Comparison of ENCODE assay signal across 10 mouse cellular contexts in genomic region chr19:34598341-34598740, GRCm38 (mm10). TPM values are rescaled to one million over a fixed set of nuclear protein-coding genes. Genes with fewer than 3 reads are reported as not detected.
DNase-seq lines count a peak whose midpoint lies in the region; ATAC-seq and TF ChIP-seq lines count a peak whose summit lies in the region.
"Had no signal": no experiment of that assay in that cellular context is flagged by ENCODE, and none has a peak within 500 bp of the region (broad histone marks: within the 10 kb centered on the region; RNA-seq: fewer than 3 reads in every experiment).

No protein-coding gene starts in this region.

- no peak overlapping the region for H3K27ac ChIP-seq in kidney, adult 2 months (ENCODE audit: insufficient read depth, low read depth, low read length)
- H3K27ac ChIP-seq: kidney, postnatal 0 days; neural tube, embryonic 13.5 days had no signal

- no peak for TF ChIP-seq POLR2A in kidney, adult 2 months (IDR thresholded peaks at IDR 0.05; ENCODE audit: low read depth, low read length)

- ATAC-seq in inflammation-experienced regulatory T-cells, adult 6 months, result no peak

- H3K4me1 ChIP-seq in kidney, adult 2 months (ENCODE audit: control insufficient read depth, insufficient read depth, low read length), result peaks cover 4% of the 10 kb centered on the region; the same call in 1 of the 2 replicates
- H3K4me1 ChIP-seq: neural tube, embryonic 13.5 days had no signal

- H3K4me3 ChIP-seq in kidney, adult 2 months (ENCODE audit: insufficient read depth, low read depth, low read length), result no peak overlapping the region
- H3K4me3 ChIP-seq: neural tube, embryonic 13.5 days had no signal

- no peaks in the 10 kb centered on the region for H3K36me3 ChIP-seq in kidney, adult 2 months (ENCODE audit: control insufficient read depth, insufficient read depth, low read length)
- H3K36me3 ChIP-seq: neural tube, embryonic 13.5 days had no signal

- DNase-seq in kidney, adult 2 months, result peak; percentile 86
- no peak for DNase-seq in kidney, adult 18-20 months
- DNase-seq in adrenal gland, postnatal 10 days, result peak; percentile 79
- DNase-seq in cerebellum, adult 8-10 months, result peak; percentile 28
- peak; percentile 43 to 67 for DNase-seq in kidney, postnatal 25 days
- peak; percentile 34 for DNase-seq in telencephalon, adult 2 months (ENCODE audit: low read depth, low spot score)
- DNase-seq in thymus, postnatal 14 days, result no peak

- H3K27me3 ChIP-seq in kidney, adult 2 months (replicated peaks; ENCODE audit: control insufficient read depth, insufficient read depth, low read length), result no peaks in the 10 kb centered on the region
- H3K27me3 ChIP-seq: neural tube, embryonic 13.5 days had no signal

- WGBS in kidney, adult 2 months, result 65% methylated on average over 2 of the region's 2 CpGs

- no peak for TF ChIP-seq CTCF in kidney, adult 2 months (conservative IDR thresholded peaks at IDR 0.05; ENCODE audit: insufficient read depth, insufficient read length, low read depth, low read length)

RNA-seq across cellular contexts. Expression of gene Ifit1bl1, which starts 3.4 kb away (rescaled TPM):
- polyA plus RNA-seq in kidney, adult 2 months (2012; rRNA removed), result 0.56 and 1.4 TPM in 2 replicates
- under 1 TPM; 0.15 to 0.30 TPM for total RNA-seq in adrenal gland, postnatal 10 days (2021)
- 100 to 1,000 TPM in 1 of 3 experiments, 10 to 100 TPM in 2; 76.3 to 104 (median 82.1) TPM for polyA plus RNA-seq in inflammation-experienced regulatory T-cells, adult 6 months (2017; shearing (Covaris generic))

RNA-seq across cellular contexts. Expression of gene Ifit3b, which starts 9.4 kb away (rescaled TPM):
- polyA plus RNA-seq in kidney, adult 2 months (2012; rRNA removed), result 3.4 and 6.0 TPM in 2 replicates
- total RNA-seq in adrenal gland, postnatal 10 days (2021), result 1 to 10 TPM in 1 of 2 experiments, under 1 TPM in 1; 0.60 to 1.2 TPM
- polyA plus RNA-seq in inflammation-experienced regulatory T-cells, adult 6 months (2017; shearing (Covaris generic)), result 1 to 10 TPM; 4.1 to 6.7 (median 6.2) TPM

RNA-seq across cellular contexts. Expression of gene Ifit3, which starts 15.0 kb away (rescaled TPM):
- 11.5 and 16.8 TPM in 2 replicates for polyA plus RNA-seq in kidney, adult 2 months (2012; rRNA removed)
- 1 to 10 TPM; 2.0 to 3.2 TPM for total RNA-seq in adrenal gland, postnatal 10 days (2021)
- 10 to 100 TPM; 19.4 to 35.1 (median 26.7) TPM for polyA plus RNA-seq in inflammation-experienced regulatory T-cells, adult 6 months (2017; shearing (Covaris generic))

RNA-seq across cellular contexts. Expression of gene Ifit1bl2, which starts 42.2 kb away (rescaled TPM):
- 0.35 and 0.42 TPM in 2 replicates for polyA plus RNA-seq in kidney, adult 2 months (2012; rRNA removed)
- total RNA-seq in adrenal gland, postnatal 10 days (2021), result under 1 TPM in 1 of 2 experiments, not detected in 1; 0.09 TPM
- 1 to 10 TPM; 1.1 to 1.3 (median 1.1) TPM for polyA plus RNA-seq in inflammation-experienced regulatory T-cells, adult 6 months (2017; shearing (Covaris generic))

RNA-seq across cellular contexts. Expression of gene Ifit1, which starts 42.3 kb away (rescaled TPM):
- polyA plus RNA-seq in kidney, adult 2 months (2012; rRNA removed), result 3.6 and 5.6 TPM in 2 replicates
- 1 to 10 TPM in 1 of 2 experiments, under 1 TPM in 1; 0.69 to 1.6 TPM for total RNA-seq in adrenal gland, postnatal 10 days (2021)
- 10 to 100 TPM; 33.8 to 38.0 (median 34.8) TPM for polyA plus RNA-seq in inflammation-experienced regulatory T-cells, adult 6 months (2017; shearing (Covaris generic))

Comparison
In these comparisons a context has a peak if more than half of its experiments do, and no peak if none do; other contexts are left out.
1. DNase-seq: peak in kidney, adult 2 months (single experiment), adrenal gland, postnatal 10 days (single experiment), cerebellum, adult 8-10 months (single experiment), kidney, postnatal 25 days (2 of 2) and telencephalon, adult 2 months (single experiment); none in kidney, adult 18-20 months (single experiment) and thymus, postnatal 14 days (single experiment).
2. RNA of gene Ifit1bl1, which starts 3.4 kb away (polyA plus RNA-seq): 76.3 to 104 TPM in inflammation-experienced regulatory T-cells, adult 6 months; 0.56 to 1.4 TPM in kidney, adult 2 months; every median in the first group is over 10 times any median in the second.